Mouse (Mus musculus) small intestine, adult 2 months (tissue): Measurements from ENCODE around the gene Lmx1b. TPM values are rescaled to one million over a fixed set of nuclear protein-coding genes. Genes with fewer than 3 reads are reported as not detected.
A peak's percentile ranks its signal among the peaks of the same experiment; 100 is the strongest.

Experiments
- H3K27ac ChIP-seq: fragments of 200-500 bp; 2 replicates; pipeline ENCODE4 v1.5.1; 2012; ENCODE audit warnings: low read depth, low read length, control low read depth, inconsistent platforms; ENCODE audit not compliant: insufficient read depth
- H3K27me3 ChIP-seq: fragments of 200-500 bp; 2 replicates; pipeline ENCODE4 v1.6.1; 2012; ENCODE audit warnings: mild to moderate bottlenecking, moderate library complexity, low read length, inconsistent platforms; ENCODE audit not compliant: control insufficient read depth, insufficient read depth
- H3K36me3 ChIP-seq: fragments of 200-500 bp; 2 replicates; pipeline ENCODE4 v1.6.1; 2012; ENCODE audit warnings: mild to moderate bottlenecking, low read length, control low read depth, inconsistent platforms; ENCODE audit not compliant: control insufficient read depth, insufficient read depth
- H3K4me1 ChIP-seq: fragments of 200-500 bp; 2 replicates; pipeline ENCODE4 v1.6.1; 2012; ENCODE audit warnings: low read length, inconsistent platforms, mixed read lengths; ENCODE audit not compliant: control insufficient read depth, insufficient read depth, insufficient read length
- H3K4me3 ChIP-seq: fragments of 200-500 bp; 2 replicates; pipeline ENCODE4 v1.5.1; 2012; ENCODE audit warnings: low read depth, mild to moderate bottlenecking, control low read depth, inconsistent platforms, low read length, moderate library complexity
- CTCF ChIP-seq: fragments of 200-500 bp; IDR thresholded peaks from 2 replicates; pipeline ENCODE4 v1.5.1; 2012; ENCODE audit warnings: low read depth, mild to moderate bottlenecking, control low read depth, inconsistent platforms, low read length, moderate library complexity, mixed read lengths; ENCODE audit not compliant: insufficient replicate concordance, insufficient read length; ENCODE audit errors: extremely low read depth
- POLR2A ChIP-seq: fragments of 200-500 bp; IDR thresholded peaks from 2 replicates; pipeline ENCODE4 v1.6.1; 2012; ENCODE audit warnings: low read depth, mild to moderate bottlenecking, control low read depth, inconsistent platforms, low read length, moderate library complexity
- WGBS: fragments of 180-500 bp; shearing (Covaris S2); methylation state at CpG from one replicate; pipeline ENCODE4 v1.1.7; 2018; 5-methylcytosine and 5-hydroxymethylcytosine counted together
- polyA plus RNA-seq: library from polyadenylated mRNA; depleted of rRNA; stranded (reverse); fragments of >200 nt; gene quantifications from 2 replicates; pipeline ENCODE4 v1.2.3, GENCODE M21; 2012

The Lmx1b gene
- polyA plus RNA-seq, 1 experiment: 0.10 TPM

- Histone ChIP-seq H3K4me3 (no peak overlapping the region), H3K36me3 (no peaks in the 10 kb centered on the region), H3K27me3 (no peaks in the 10 kb centered on the region; the same call in 1 of the 2 replicates), H3K27ac (no peak overlapping the region), H3K4me1 (no peaks in the 10 kb centered on the region)
- 86% methylated on average over 9 of the region's 9 CpGs for WGBS
- no peak for TF ChIP-seq CTCF
Measured at GRCm38 (mm10) chr2:33564748-33565147, 75.6 kb downstream of the Lmx1b start.

DNA sequence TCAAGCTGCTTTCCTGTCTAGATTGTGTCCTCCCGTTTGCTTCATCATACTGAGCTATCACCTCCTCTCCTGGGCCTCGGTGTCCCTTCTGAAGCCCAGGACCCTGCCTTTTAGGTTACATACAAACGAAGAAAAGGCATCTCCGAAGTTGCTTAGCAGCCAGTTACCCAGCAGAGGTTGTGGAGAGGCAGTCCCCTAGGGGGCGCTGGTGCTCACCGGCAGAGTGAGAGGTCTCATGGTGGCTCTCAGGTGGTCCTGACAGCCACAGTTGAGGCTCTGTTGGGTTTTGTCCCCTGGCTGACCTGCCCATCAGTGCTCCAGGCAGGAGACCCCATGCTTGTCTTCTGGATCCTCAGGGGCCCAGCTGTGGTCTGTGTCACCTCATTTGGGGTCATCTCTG is 80.6 kb downstream of the Lmx1b start:
- WGBS: 8% methylated on average over 6 of the region's 6 CpGs
- TF ChIP-seq CTCF (peak; percentile 48; the same call in 1 of the 2 replicates), POLR2A (no peak)
- H3K36me3 ChIP-seq: no peaks in the 10 kb centered on the region

DNA sequence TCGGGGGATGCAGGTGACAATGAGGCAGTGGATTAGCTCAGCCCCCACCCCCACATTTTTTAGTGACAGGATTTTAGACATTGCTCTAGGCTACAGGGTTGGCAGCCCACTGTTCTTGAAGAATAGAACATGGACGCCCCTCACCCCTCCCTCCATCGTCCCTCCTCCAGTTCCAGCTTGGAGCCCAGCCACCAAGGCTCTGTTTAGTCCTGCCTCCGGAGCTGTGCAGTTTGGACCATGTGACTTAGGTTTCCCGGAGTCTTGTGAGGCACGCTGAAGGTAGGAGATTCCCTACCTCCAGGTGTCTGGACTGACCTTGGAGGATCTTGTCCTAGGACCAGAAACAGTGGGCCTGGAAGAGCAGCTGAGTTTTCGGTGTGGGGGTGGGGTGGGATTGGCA is 81.0 kb downstream of the Lmx1b start:
- Histone ChIP-seq H3K27ac (no peak overlapping the region), H3K4me3 (no peak overlapping the region), H3K27me3 (no peaks in the 10 kb centered on the region), H3K4me1 (no peaks in the 10 kb centered on the region), H3K36me3 (no peaks in the 10 kb centered on the region)
- WGBS: 36% methylated on average over 7 of the region's 7 CpGs
- TF ChIP-seq CTCF (no peak), POLR2A (no peak)

More for the DNA sequence above, 80.6 kb downstream of the Lmx1b start:
- no peak overlapping the region for H3K4me3 ChIP-seq
- H3K27ac ChIP-seq: no peak overlapping the region
- H3K27me3 ChIP-seq: no peaks in the 10 kb centered on the region
- no peaks in the 10 kb centered on the region for H3K4me1 ChIP-seq

DNA sequence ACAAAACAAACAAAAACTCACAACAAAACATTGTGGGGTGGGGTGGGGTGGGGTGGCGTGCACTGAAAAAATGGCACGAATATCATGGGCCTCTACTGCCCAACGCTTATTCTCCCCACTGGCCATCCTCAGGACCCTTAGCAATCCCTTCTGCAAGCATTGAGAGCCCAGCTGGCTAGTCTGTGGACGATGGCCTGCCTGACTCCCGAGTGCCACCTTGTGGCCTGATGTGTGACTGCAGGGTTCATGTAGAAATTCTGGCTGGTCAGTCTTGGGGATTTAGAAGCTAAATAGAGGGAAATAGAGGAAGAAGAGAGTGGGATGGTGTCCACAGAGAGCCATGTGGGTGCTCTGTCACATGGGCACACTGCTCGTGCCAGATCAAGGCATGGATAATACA is 82.1 kb downstream of the Lmx1b start:
- H3K4me3 ChIP-seq: no peak overlapping the region
- no peak overlapping the region for H3K27ac ChIP-seq
- 3% methylated on average over 6 of the region's 6 CpGs for WGBS
- no peaks in the 10 kb centered on the region for H3K36me3 ChIP-seq
- no peaks in the 10 kb centered on the region for H3K27me3 ChIP-seq
- TF ChIP-seq CTCF (peak; percentile 97), POLR2A (no peak)
- no peaks in the 10 kb centered on the region for H3K4me1 ChIP-seq

GRCm38 (mm10) chr2:33555573-33555972 is 84.7 kb downstream of the Lmx1b start:
- H3K4me1 ChIP-seq: no peaks in the 10 kb centered on the region
- no peak overlapping the region for H3K27ac ChIP-seq
- no peak overlapping the region for H3K4me3 ChIP-seq
- H3K36me3 ChIP-seq: no peaks in the 10 kb centered on the region
- 64% methylated on average over 8 of the region's 8 CpGs for WGBS
- no peaks in the 10 kb centered on the region for H3K27me3 ChIP-seq
- TF ChIP-seq CTCF (no peak), POLR2A (no peak)

DNA sequence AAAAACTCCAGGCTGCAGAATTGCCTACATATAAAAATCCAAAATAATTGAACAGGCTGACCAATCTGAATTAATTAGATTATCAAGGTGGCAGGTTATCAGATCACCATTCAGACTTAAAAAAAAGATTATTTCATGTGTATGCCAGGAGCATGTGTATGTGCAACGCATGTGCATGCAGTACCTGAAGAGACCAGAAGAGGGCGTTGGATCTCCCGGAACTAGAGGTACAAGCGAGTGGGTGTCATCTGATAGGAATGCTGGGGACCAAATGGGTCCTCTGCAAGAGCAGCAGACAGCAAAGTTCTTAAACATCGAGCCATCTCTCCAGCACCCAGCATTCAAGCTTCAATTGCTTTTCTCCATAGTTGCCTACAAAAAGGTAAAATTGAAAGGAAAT is 87.6 kb downstream of the Lmx1b start:
- WGBS: 51% methylated on average over 5 of the region's 5 CpGs
- TF ChIP-seq CTCF (no peak), POLR2A (no peak)
- Histone ChIP-seq H3K27ac (no peak overlapping the region), H3K36me3 (no peaks in the 10 kb centered on the region), H3K4me1 (no peaks in the 10 kb centered on the region), H3K4me3 (no peak overlapping the region), H3K27me3 (peaks cover 2% of the 10 kb centered on the region; the same call in 1 of the 2 replicates)

GRCm38 (mm10) chr2:33547595-33547994 is 92.7 kb downstream of the Lmx1b start:
- TF ChIP-seq CTCF (no peak), POLR2A (no peak)
- 89% methylated on average over 2 of the region's 2 CpGs for WGBS
- Histone ChIP-seq H3K27me3 (peaks cover 29% of the 10 kb centered on the region), H3K36me3 (no peaks in the 10 kb centered on the region), H3K27ac (no peak overlapping the region), H3K4me1 (peaks cover 7% of the 10 kb centered on the region), H3K4me3 (no peak overlapping the region)

- H3K27me3 ChIP-seq: peaks cover 29% of the 10 kb centered on the region
- H3K4me3 ChIP-seq: no peak overlapping the region
- H3K4me1 ChIP-seq: peaks cover 7% of the 10 kb centered on the region
- WGBS: 40% methylated on average over 6 of the region's 6 CpGs
- no peak for TF ChIP-seq CTCF
- no peak for TF ChIP-seq POLR2A
- no peaks in the 10 kb centered on the region for H3K36me3 ChIP-seq
- H3K27ac ChIP-seq: no peak overlapping the region
Measured at GRCm38 (mm10) chr2:33546879-33547278, 93.4 kb downstream of the Lmx1b start.
